In the genomic region with DNA sequence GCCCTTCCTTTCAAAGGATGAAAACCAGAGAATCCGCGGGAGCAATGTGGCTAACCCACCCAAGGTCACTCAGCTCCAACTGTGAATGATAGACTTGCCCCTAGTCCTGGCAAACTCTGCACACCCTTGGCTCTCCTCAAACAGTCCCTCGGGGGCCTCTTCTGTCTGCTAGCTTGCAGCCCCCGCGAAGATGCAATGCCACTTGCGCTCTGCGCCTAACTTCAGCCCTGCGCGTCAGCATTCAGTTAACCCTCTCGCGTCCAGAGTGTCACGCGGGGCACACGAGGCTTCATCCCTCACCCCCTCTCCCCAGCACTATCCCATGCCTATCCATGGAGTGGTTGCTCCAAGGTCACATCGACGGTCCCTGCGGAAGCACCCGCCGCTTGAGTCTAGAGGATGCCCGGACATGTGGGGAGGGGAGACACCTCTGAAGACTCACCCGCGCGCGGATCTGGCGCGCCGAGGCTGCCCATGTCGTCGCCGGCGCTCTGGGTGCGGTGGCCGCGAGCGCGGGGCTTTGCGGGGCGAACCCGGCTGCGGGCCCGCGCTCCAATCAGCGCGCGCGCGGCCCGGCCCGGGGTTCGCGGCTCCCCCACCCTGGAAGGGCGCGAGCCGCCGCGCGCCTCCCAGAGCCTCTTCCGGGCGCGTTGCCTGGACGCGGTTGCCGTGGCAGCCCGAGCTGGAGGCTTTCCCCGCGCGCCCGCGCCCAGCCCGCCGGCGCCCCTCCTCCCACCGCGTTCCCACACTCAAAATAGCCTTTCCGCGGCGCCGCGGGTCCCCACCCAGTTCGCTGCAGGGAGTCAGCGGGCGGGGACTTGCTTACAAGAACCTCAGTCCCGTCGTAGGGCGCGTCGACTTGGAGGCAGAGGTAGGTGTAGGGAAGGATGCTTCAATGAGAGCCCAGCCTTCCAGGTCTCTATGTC, we compare ENCODE assay signal across 8 mouse cellular contexts. TPM values are rescaled to one million over a fixed set of nuclear protein-coding genes. Genes with fewer than 3 reads are reported as not detected.
DNase-seq lines count a peak whose midpoint lies in the region; ATAC-seq lines count a peak whose summit lies in the region.

No protein-coding gene starts in this region.

- no peak overlapping the region for H3K27ac ChIP-seq in embryonic facial prominence, embryonic 11.5 days (replicated peaks; ENCODE audit: low read depth, low read length)
- peak overlapping the region; percentile 74 for H3K27ac ChIP-seq in limb, embryonic 10.5 days
- H3K27ac ChIP-seq in midbrain, embryonic 14.5 days (replicated peaks; ENCODE audit: low read depth, low read length) = peak overlapping the region; percentile 26; the same call in 1 of the 2 replicates
- no peak overlapping the region for H3K27ac ChIP-seq in stomach, embryonic 16.5 days (ENCODE audit: low read length)

- H3K9ac ChIP-seq in embryonic facial prominence, embryonic 11.5 days (replicated peaks; ENCODE audit: low read length) = peak overlapping the region; percentile 61
- peak overlapping the region; percentile 59 for H3K9ac ChIP-seq in midbrain, embryonic 14.5 days (replicated peaks; ENCODE audit: low read length)
- H3K9ac ChIP-seq in stomach, embryonic 16.5 days (ENCODE audit: low read length) = peak overlapping the region; percentile 73

- peaks cover 70% of the 10 kb centered on the region for H3K27me3 ChIP-seq in megakaryocyte, embryonic 14.5 days (replicated peaks)
- peaks cover 8% of the 10 kb centered on the region for H3K27me3 ChIP-seq in embryonic facial prominence, embryonic 11.5 days (ENCODE audit: control insufficient read depth, insufficient read depth, low read length)
- peaks cover 55% of the 10 kb centered on the region for H3K27me3 ChIP-seq in limb, embryonic 10.5 days (ENCODE audit: low read depth, poor library complexity, severe bottlenecking)
- H3K27me3 ChIP-seq in midbrain, embryonic 14.5 days (ENCODE audit: control insufficient read depth, insufficient read depth, low read length) = peaks cover 6% of the 10 kb centered on the region; the same call in 1 of the 2 replicates
- H3K27me3 ChIP-seq in stomach, embryonic 16.5 days (ENCODE audit: control insufficient read depth, insufficient read depth, low read length) = no peaks in the 10 kb centered on the region

- under 1% methylated on average over 81 of the region's 87 CpGs for WGBS in embryonic facial prominence, embryonic 11.5 days
- under 1% methylated on average over 87 of the region's 87 CpGs for WGBS in limb, embryonic 10.5 days
- WGBS in midbrain, embryonic 14.5 days = under 1% methylated on average over 86 of the region's 87 CpGs
- WGBS in stomach, embryonic 16.5 days = under 1% methylated on average over 87 of the region's 87 CpGs

- ATAC-seq in megakaryocyte, adult 5-6 weeks (ENCODE audit: poor library complexity, severe bottlenecking) = no peak
- peak; percentile 67 for ATAC-seq in embryonic facial prominence, embryonic 11.5 days (replicated peaks; ENCODE audit: insufficient number of reproducible peaks, low FRiP score, low TSS enrichment, low read depth)
- ATAC-seq in midbrain, embryonic 14.5 days (ENCODE audit: low FRiP score, low TSS enrichment) = peak; percentile 78; the same call in 1 of the 2 replicates
- peak; percentile 87 for ATAC-seq in stomach, embryonic 16.5 days (ENCODE audit: insufficient read depth, low FRiP score)

- peaks cover 14% of the 10 kb centered on the region for H3K4me1 ChIP-seq in megakaryocyte, embryonic 14.5 days
- H3K4me1 ChIP-seq in embryonic facial prominence, embryonic 11.5 days (ENCODE audit: control insufficient read depth, insufficient read depth, low read length) = peaks cover 3% of the 10 kb centered on the region; the same call in 1 of the 2 replicates
- peaks cover 39% of the 10 kb centered on the region for H3K4me1 ChIP-seq in limb, embryonic 10.5 days
- H3K4me1 ChIP-seq in midbrain, embryonic 14.5 days (ENCODE audit: control insufficient read depth, insufficient read depth, low read length) = 0 out of 2 replicates have a peak, but pooled peaks cover 10% of the 10 kb centered on the region
- H3K4me1 ChIP-seq in stomach, embryonic 16.5 days (ENCODE audit: control insufficient read depth, insufficient read depth, low read length) = peaks cover 10% of the 10 kb centered on the region

- H3K9me3 ChIP-seq in megakaryocyte, embryonic 14.5 days = no peaks in the 10 kb centered on the region
- no peaks in the 10 kb centered on the region for H3K9me3 ChIP-seq in embryonic facial prominence, embryonic 11.5 days (replicated peaks; ENCODE audit: control insufficient read depth, low read length)
- H3K9me3 ChIP-seq in limb, embryonic 10.5 days (replicated peaks) = no peaks in the 10 kb centered on the region
- no peaks in the 10 kb centered on the region for H3K9me3 ChIP-seq in midbrain, embryonic 14.5 days (ENCODE audit: control insufficient read depth, low read length)
- H3K9me3 ChIP-seq in stomach, embryonic 16.5 days (replicated peaks; ENCODE audit: control insufficient read depth, low read length) = no peaks in the 10 kb centered on the region

- H3K36me3 ChIP-seq in megakaryocyte, embryonic 14.5 days (replicated peaks; ENCODE audit: low read length) = no peaks in the 10 kb centered on the region
- H3K36me3 ChIP-seq in embryonic facial prominence, embryonic 11.5 days (replicated peaks; ENCODE audit: control insufficient read depth, insufficient read depth, low read depth, low read length) = no peaks in the 10 kb centered on the region
- H3K36me3 ChIP-seq in limb, embryonic 10.5 days = no peaks in the 10 kb centered on the region
- no peaks in the 10 kb centered on the region for H3K36me3 ChIP-seq in midbrain, embryonic 14.5 days (ENCODE audit: control insufficient read depth, insufficient read depth, low read length)
- no peaks in the 10 kb centered on the region for H3K36me3 ChIP-seq in stomach, embryonic 16.5 days (ENCODE audit: control insufficient read depth, insufficient read depth, low read length)

- peak; percentile 55 for DNase-seq in embryonic facial prominence, embryonic 11.5 days (ENCODE audit: low spot score)
- DNase-seq in heart, adult 8-10 months (ENCODE audit: low spot score) = peak; percentile 56
- peak; percentile 41 to 55 for DNase-seq in kidney, adult 8-10 months
- DNase-seq in limb, embryonic 10.5 days (ENCODE audit: low spot score) = peak; percentile 64
- peak; percentile 87 for DNase-seq in midbrain, embryonic 14.5 days

- peak overlapping the region; percentile 86 for H3K4me3 ChIP-seq in megakaryocyte, embryonic 14.5 days (replicated peaks)
- H3K4me3 ChIP-seq in embryonic facial prominence, embryonic 11.5 days (ENCODE audit: low read depth, low read length) = peak overlapping the region; percentile 68
- peak overlapping the region; percentile 71 for H3K4me3 ChIP-seq in limb, embryonic 10.5 days
- H3K4me3 ChIP-seq in midbrain, embryonic 14.5 days (replicated peaks; ENCODE audit: low read depth, low read length) = peak overlapping the region; percentile 62
- H3K4me3 ChIP-seq in stomach, embryonic 16.5 days (replicated peaks; ENCODE audit: low read length) = peak overlapping the region; percentile 63

- peak overlapping the region; percentile 96 for H3K4me2 ChIP-seq in embryonic facial prominence, embryonic 11.5 days (ENCODE audit: low read depth, low read length)
- H3K4me2 ChIP-seq in midbrain, embryonic 14.5 days (ENCODE audit: low read length) = peak overlapping the region; percentile 94
- H3K4me2 ChIP-seq in stomach, embryonic 16.5 days (ENCODE audit: low read depth, low read length) = peak overlapping the region; percentile 85

RNA-seq across cellular contexts. Expression of a gene that starts 1.2 kb away (rescaled TPM):
- polyA plus RNA-seq in megakaryocyte, embryonic 14.5 days (2012; ENCODE audit: insufficient read depth, low replicate concordance) = not detected in 2 replicates
- not detected in 2 replicates for total RNA-seq in megakaryocyte, adult 5-6 weeks (2015)
- 0.07 TPM in 1 of 2 replicates, not detected in the other for total RNA-seq in megakaryocyte, adult 5-6 weeks (2017)
- polyA plus RNA-seq in embryonic facial prominence, embryonic 11.5 days (2014; fragmentation: Nextera tagmentation; extraction: Ambion mirVana) = 2.0 and 2.1 TPM in 2 replicates
- total RNA-seq in heart, adult 8-10 months (2022) = 10 to 100 TPM; 34.2 to 49.1 (median 41.7) TPM
- polyA plus RNA-seq in limb, embryonic 10.5 days (2016; fragmentation: Nextera tagmentation; extraction: Ambion mirVana) = 1.6 and 2.1 TPM in 2 replicates
- polyA plus RNA-seq in midbrain, embryonic 14.5 days (2014; fragmentation: Nextera tagmentation; extraction: Ambion mirVana) = 5.6 and 5.9 TPM in 2 replicates
- 10.3 and 11.1 TPM in 2 replicates for polyA plus RNA-seq in stomach, embryonic 16.5 days (2015; fragmentation: Nextera tagmentation; extraction: Ambion mirVana)

Comparison
In these comparisons a context has a peak if more than half of its experiments do, and no peak if none do; other contexts are left out.
1. H3K27ac ChIP-seq: peak in limb, embryonic 10.5 days (single experiment) and midbrain, embryonic 14.5 days (single experiment); none in embryonic facial prominence, embryonic 11.5 days (single experiment) and stomach, embryonic 16.5 days (single experiment).
2. Peak in every context shown above with its lines, with median percentiles within 50 percentile points of each other: H3K4me3 ChIP-seq, DNase-seq, H3K4me2 ChIP-seq and H3K9ac ChIP-seq.